In genomic region chr2:103667962-103668815, GRCm38 (mm10) we compare ENCODE assay signal across 8 mouse cellular contexts.
DNase-seq lines count a peak whose midpoint lies in the region; ATAC-seq lines count a peak whose summit lies in the region.

No protein-coding gene starts in this region.

- no peak overlapping the region for H3K9ac ChIP-seq in forebrain, embryonic 16.5 days (replicated peaks; ENCODE audit: low read depth, low read length)
- no peak overlapping the region for H3K9ac ChIP-seq in hindbrain, embryonic 15.5 days

- no peaks in the 10 kb centered on the region for H3K27me3 ChIP-seq in forebrain, embryonic 16.5 days (replicated peaks; ENCODE audit: control insufficient read depth, insufficient read depth, low read length)
- H3K27me3 ChIP-seq in hindbrain, embryonic 15.5 days, result no peaks in the 10 kb centered on the region

- H3K4me1 ChIP-seq in forebrain, embryonic 16.5 days (replicated peaks; ENCODE audit: control insufficient read depth, insufficient read depth, low read length), result peaks cover 30% of the 10 kb centered on the region
- H3K4me1 ChIP-seq in hindbrain, embryonic 15.5 days (replicated peaks), result peaks cover 26% of the 10 kb centered on the region

- H3K9me3 ChIP-seq in forebrain, embryonic 16.5 days (ENCODE audit: control insufficient read depth, low read length), result no peaks in the 10 kb centered on the region
- H3K9me3 ChIP-seq in hindbrain, embryonic 15.5 days, result no peaks in the 10 kb centered on the region

- H3K36me3 ChIP-seq in forebrain, embryonic 16.5 days (ENCODE audit: control insufficient read depth, insufficient read depth), result no peaks in the 10 kb centered on the region
- H3K36me3 ChIP-seq in hindbrain, embryonic 15.5 days, result no peaks in the 10 kb centered on the region

- ATAC-seq in forebrain, embryonic 16.5 days, result peak; percentile 36
- peak; percentile 74 for ATAC-seq in hindbrain, embryonic 15.5 days (ENCODE audit: low FRiP score, low read depth)

- 39% methylated on average over 8 of the region's 8 CpGs for WGBS in forebrain, embryonic 16.5 days
- WGBS in hindbrain, embryonic 15.5 days, result 46% methylated on average over 8 of the region's 8 CpGs

- H3K4me3 ChIP-seq in forebrain, embryonic 16.5 days (replicated peaks; ENCODE audit: low read length), result no peak overlapping the region
- H3K4me3 ChIP-seq in hindbrain, embryonic 15.5 days, result no peak overlapping the region

- H3K4me2 ChIP-seq in forebrain, embryonic 16.5 days (ENCODE audit: low read length), result no peak overlapping the region
- no peak overlapping the region for H3K4me2 ChIP-seq in hindbrain, embryonic 15.5 days

- H3K27ac ChIP-seq in forebrain, embryonic 16.5 days (ENCODE audit: low read length), result no peak overlapping the region
- H3K27ac ChIP-seq in hindbrain, embryonic 15.5 days (replicated peaks), result no peak overlapping the region

- DNase-seq in embryo, embryonic 11.5 days (ENCODE audit: low read depth, low spot score), result peak; percentile 37
- DNase-seq in embryo, embryonic 9.5 days (ENCODE audit: extremely low spot score), result no peak
- DNase-seq in ES-CJ7 (ENCODE audit: low read depth, low spot score), result peak; percentile 27
- DNase-seq in layer of hippocampus, postnatal 36 days, result peak; percentile 41 to 55
- peak; percentile 90 for DNase-seq in naive thymus-derived CD4-positive, alpha-beta T cell, adult 2 months (ENCODE audit: low read depth)
- peak; percentile 79 for DNase-seq in thymus, postnatal 25 days
